Mouse (Mus musculus) heart, embryonic 13.5 days (tissue): Measurements from ENCODE around the gene Fam189a1. TPM values are rescaled to one million over a fixed set of nuclear protein-coding genes. Genes with fewer than 3 reads are reported as not detected.

ENCODE experiments used
- ATAC-seq: fragments of 200-750 bp; cut with Nextera tagmentation; 2 replicates; pipeline ENCODE4 v1.8.0; 2017; ENCODE audit warnings: moderate TSS enrichment; ENCODE audit not compliant: insufficient number of reproducible peaks, low FRiP score, low TSS enrichment; ENCODE audit errors: extremely low read depth
- H3K27ac ChIP-seq: fragments of 300-500 bp; sonication (generic); replicated peaks from 2 replicates; pipeline ENCODE4 v1.5.1; 2015; ENCODE audit warnings: moderate library complexity, mild to moderate bottlenecking, inconsistent platforms
- H3K27me3 ChIP-seq: fragments of 300-500 bp; sonication (generic); replicated peaks from 2 replicates; pipeline ENCODE4 v1.6.1; 2015; ENCODE audit warnings: mild to moderate bottlenecking, inconsistent platforms
- H3K36me3 ChIP-seq: fragments of 300-500 bp; sonication (generic); 2 replicates; pipeline ENCODE4 v1.6.1; 2015; ENCODE audit warnings: mild to moderate bottlenecking, inconsistent platforms
- H3K4me1 ChIP-seq: fragments of 300-500 bp; sonication (generic); 2 replicates; pipeline ENCODE4 v1.6.1; 2015; ENCODE audit warnings: inconsistent platforms
- H3K4me2 ChIP-seq: fragments of 300-500 bp; sonication (generic); 2 replicates; pipeline ENCODE4 v1.6.1; 2015; ENCODE audit warnings: inconsistent platforms, mild to moderate bottlenecking, moderate library complexity
- H3K4me3 ChIP-seq: fragments of 300-500 bp; sonication (generic); 2 replicates; pipeline ENCODE4 v1.5.1; 2015; ENCODE audit warnings: moderate library complexity, mild to moderate bottlenecking, inconsistent platforms
- H3K9ac ChIP-seq: fragments of 300-500 bp; sonication (generic); 2 replicates; pipeline ENCODE4 v1.6.1; 2015; ENCODE audit warnings: inconsistent platforms, mild to moderate bottlenecking, moderate library complexity
- H3K9me3 ChIP-seq: fragments of 300-500 bp; sonication (generic); 2 replicates; pipeline ENCODE4 v1.6.1; 2016; ENCODE audit warnings: inconsistent platforms
- WGBS: fragments of 180-500 bp; shearing (Covaris S2); methylation state at CpG from one replicate; pipeline ENCODE4 v1.1.7; 2015; ENCODE audit warnings: mixed read lengths; 5-methylcytosine and 5-hydroxymethylcytosine counted together
- polyA plus RNA-seq: library from polyadenylated mRNA; unstranded; fragments of >200 nt; fragmentation: Nextera tagmentation; extraction: Ambion mirVana; gene quantifications from 2 replicates; pipeline ENCODE4 v1.2.1, GENCODE M21; 2015

Fam189a1 gene
- polyA plus RNA-seq, 1 experiment from 2014 or later = 0.32 TPM

GRCm38 (mm10) chr7:64988015-64988414 lies 168.4 kb downstream of the Fam189a1 start:
- no peak for ATAC-seq
- Histone ChIP-seq H3K27me3 (no peaks in the 10 kb centered on the region), H3K9ac (no peak overlapping the region), H3K9me3 (no peaks in the 10 kb centered on the region), H3K4me3 (no peak overlapping the region), H3K36me3 (no peaks in the 10 kb centered on the region), H3K27ac (no peak overlapping the region), H3K4me2 (no peak overlapping the region), H3K4me1 (no peaks in the 10 kb centered on the region)
- 80% methylated on average over 2 of the region's 2 CpGs for WGBS

GRCm38 (mm10) chr7:64984468-64985120 lies 171.8 kb downstream of the Fam189a1 start:
- H3K27me3 ChIP-seq = no peaks in the 10 kb centered on the region
- no peaks in the 10 kb centered on the region for H3K4me1 ChIP-seq
- no peaks in the 10 kb centered on the region for H3K36me3 ChIP-seq
- no peaks in the 10 kb centered on the region for H3K9me3 ChIP-seq
- ATAC-seq = no peak
- no peak overlapping the region for H3K27ac ChIP-seq
- H3K9ac ChIP-seq = no peak overlapping the region
- H3K4me3 ChIP-seq = no peak overlapping the region
- WGBS = 83% methylated on average over 22 of the region's 22 CpGs
- H3K4me2 ChIP-seq = no peak overlapping the region

- no peak for ATAC-seq
- Histone ChIP-seq H3K27me3 (no peaks in the 10 kb centered on the region), H3K9me3 (no peaks in the 10 kb centered on the region), H3K27ac (no peak overlapping the region), H3K36me3 (no peaks in the 10 kb centered on the region), H3K4me1 (no peaks in the 10 kb centered on the region), H3K9ac (no peak overlapping the region), H3K4me3 (no peak overlapping the region), H3K4me2 (no peak overlapping the region)
- WGBS = 51% methylated on average over 2 of the region's 2 CpGs
These were observed 174.7 kb downstream of the Fam189a1 start for GRCm38 (mm10) chr7:64981511-64982235.

- Histone ChIP-seq H3K9ac (no peak overlapping the region), H3K9me3 (no peaks in the 10 kb centered on the region), H3K4me1 (no peaks in the 10 kb centered on the region), H3K4me2 (no peak overlapping the region), H3K36me3 (no peaks in the 10 kb centered on the region), H3K27me3 (no peaks in the 10 kb centered on the region), H3K4me3 (no peak overlapping the region), H3K27ac (no peak overlapping the region)
- 66% methylated on average over 4 of the region's 4 CpGs for WGBS
- no peak for ATAC-seq
These were observed 182.6 kb downstream of the Fam189a1 start for GRCm38 (mm10) chr7:64973590-64974262.

- H3K4me3 ChIP-seq = no peak overlapping the region
- H3K27me3 ChIP-seq = no peaks in the 10 kb centered on the region
- no peaks in the 10 kb centered on the region for H3K9me3 ChIP-seq
- H3K4me2 ChIP-seq = no peak overlapping the region
- ATAC-seq = no peak
- no peaks in the 10 kb centered on the region for H3K36me3 ChIP-seq
- H3K4me1 ChIP-seq = peaks cover 2% of the 10 kb centered on the region; the same call in 1 of the 2 replicates
- WGBS = 68% methylated on average over 3 of the region's 3 CpGs
- H3K27ac ChIP-seq = no peak overlapping the region
- H3K9ac ChIP-seq = no peak overlapping the region
These were observed 194.2 kb downstream of the Fam189a1 start for GRCm38 (mm10) chr7:64962128-64962527.

DNA sequence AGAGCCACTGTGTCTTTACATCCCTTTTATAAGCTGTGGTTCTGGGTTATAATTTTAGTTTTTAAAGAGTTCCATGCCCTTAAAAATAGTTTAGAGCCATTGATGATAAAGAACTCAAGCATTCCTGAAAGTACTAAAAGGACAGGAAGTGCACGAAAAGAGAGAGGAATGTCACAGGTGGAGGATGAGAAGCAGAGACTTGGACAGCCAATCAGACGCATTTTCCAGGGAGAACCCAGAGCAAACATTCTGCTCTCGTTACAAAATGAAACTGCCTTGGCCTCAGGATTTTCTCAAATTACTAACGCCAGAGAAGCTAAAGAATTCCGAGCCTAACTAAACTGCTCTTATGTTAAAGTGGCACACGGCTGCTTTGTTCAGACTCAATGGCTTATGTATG lies 197.3 kb downstream of the Fam189a1 start:
- Histone ChIP-seq H3K27me3 (no peaks in the 10 kb centered on the region), H3K9me3 (no peaks in the 10 kb centered on the region), H3K4me2 (peak overlapping the region; percentile 7; the same call in 1 of the 2 replicates), H3K4me3 (no peak overlapping the region), H3K36me3 (no peaks in the 10 kb centered on the region), H3K27ac (no peak overlapping the region), H3K9ac (no peak overlapping the region), H3K4me1 (peaks cover 2% of the 10 kb centered on the region; the same call in 1 of the 2 replicates)
- no peak for ATAC-seq
- WGBS = 49% methylated on average over 6 of the region's 6 CpGs

DNA sequence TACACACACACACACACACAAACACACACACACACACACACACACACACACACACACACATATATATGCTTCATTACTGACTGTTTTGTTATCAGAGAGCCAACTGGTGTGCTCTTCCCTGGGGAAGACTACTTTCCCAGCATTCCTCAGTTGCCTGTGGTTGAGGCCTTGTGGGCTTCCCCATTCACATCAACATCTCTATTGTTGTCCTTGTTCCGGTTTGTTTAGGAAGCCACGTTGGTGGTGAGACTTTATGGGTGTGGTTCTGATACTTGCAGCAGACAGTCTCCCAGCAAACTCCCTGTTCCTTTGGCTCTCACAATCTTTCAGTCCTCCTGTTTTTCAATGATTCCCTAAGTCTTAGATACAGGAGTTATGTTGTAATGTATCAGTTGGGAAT lies 204.2 kb downstream of the Fam189a1 start:
- H3K36me3 ChIP-seq = no peaks in the 10 kb centered on the region
- no peak overlapping the region for H3K27ac ChIP-seq
- no peaks in the 10 kb centered on the region for H3K9me3 ChIP-seq
- no peaks in the 10 kb centered on the region for H3K4me1 ChIP-seq
- 50% methylated on average over 2 of the region's 2 CpGs for WGBS
- H3K4me3 ChIP-seq = no peak overlapping the region
- no peak for ATAC-seq
- 0 out of 2 replicates have a peak, but pooled peaks cover 2% of the 10 kb centered on the region for H3K27me3 ChIP-seq
- no peak overlapping the region for H3K4me2 ChIP-seq
- no peak overlapping the region for H3K9ac ChIP-seq

- WGBS = 51% methylated on average over 2 of the region's 2 CpGs
- Histone ChIP-seq H3K4me3 (no peak overlapping the region), H3K4me2 (no peak overlapping the region), H3K9me3 (no peaks in the 10 kb centered on the region), H3K27ac (no peak overlapping the region), H3K27me3 (0 out of 2 replicates have a peak, but pooled peaks cover 2% of the 10 kb centered on the region), H3K36me3 (no peaks in the 10 kb centered on the region), H3K9ac (no peak overlapping the region), H3K4me1 (peaks cover 4% of the 10 kb centered on the region; the same call in 1 of the 2 replicates)
- no peak for ATAC-seq
These were observed 205.6 kb downstream of the Fam189a1 start for GRCm38 (mm10) chr7:64950771-64951099.

GRCm38 (mm10) chr7:64949910-64950770 lies 206.2 kb downstream of the Fam189a1 start:
- H3K9ac ChIP-seq = no peak overlapping the region
- no peak overlapping the region for H3K4me2 ChIP-seq
- no peaks in the 10 kb centered on the region for H3K36me3 ChIP-seq
- H3K27me3 ChIP-seq = 0 out of 2 replicates have a peak, but pooled peaks cover 2% of the 10 kb centered on the region
- no peak for ATAC-seq
- H3K4me1 ChIP-seq = peaks cover 4% of the 10 kb centered on the region; the same call in 1 of the 2 replicates
- no peaks in the 10 kb centered on the region for H3K9me3 ChIP-seq
- WGBS = 42% methylated on average over 12 of the region's 12 CpGs
- no peak overlapping the region for H3K27ac ChIP-seq
- H3K4me3 ChIP-seq = no peak overlapping the region

- 33% methylated on average over 1 of the region's 1 CpGs for WGBS
- H3K4me1 ChIP-seq = peaks cover 4% of the 10 kb centered on the region; the same call in 1 of the 2 replicates
- no peak overlapping the region for H3K27ac ChIP-seq
These were observed 206.9 kb downstream of the Fam189a1 start for GRCm38 (mm10) chr7:64949465-64949864.

DNA sequence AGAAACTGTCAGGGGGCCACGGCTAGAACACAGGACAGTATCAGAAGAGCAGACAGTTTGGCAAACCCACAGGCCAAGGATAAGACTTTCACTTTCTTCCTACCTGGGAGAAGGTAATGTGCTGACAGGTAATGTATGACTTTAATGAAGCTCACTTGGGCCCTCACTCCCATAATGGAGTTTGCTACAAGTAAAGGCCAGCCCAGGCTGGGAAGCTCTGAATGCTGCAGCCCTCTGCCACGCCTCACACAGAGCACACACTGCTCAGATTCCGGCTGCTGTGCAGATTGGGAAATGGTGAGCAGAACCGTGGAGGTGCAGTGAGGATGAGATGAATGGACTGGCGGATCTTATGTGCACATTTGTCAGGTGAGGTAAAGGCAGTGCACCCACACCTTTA lies 211.7 kb downstream of the Fam189a1 start:
- Histone ChIP-seq H3K9ac (no peak overlapping the region), H3K27ac (no peak overlapping the region), H3K9me3 (no peaks in the 10 kb centered on the region), H3K36me3 (no peaks in the 10 kb centered on the region), H3K4me2 (no peak overlapping the region), H3K4me1 (peaks cover 4% of the 10 kb centered on the region; the same call in 1 of the 2 replicates), H3K4me3 (no peak overlapping the region), H3K27me3 (0 out of 2 replicates have a peak, but pooled peaks cover 2% of the 10 kb centered on the region)
- no peak for ATAC-seq
- 67% methylated on average over 5 of the region's 5 CpGs for WGBS

More at GRCm38 (mm10) chr7:64949465-64949864, 206.9 kb downstream of the Fam189a1 start:
- Histone ChIP-seq H3K4me2 (no peak overlapping the region), H3K27me3 (0 out of 2 replicates have a peak, but pooled peaks cover 2% of the 10 kb centered on the region), H3K4me3 (no peak overlapping the region), H3K9me3 (no peaks in the 10 kb centered on the region), H3K36me3 (no peaks in the 10 kb centered on the region), H3K9ac (no peak overlapping the region)
- ATAC-seq = no peak
